In genomic region chr5:34513466-34514217, GRCm38 (mm10) we compare ENCODE assay signal across 8 mouse cellular contexts. TPM values are rescaled to one million over a fixed set of nuclear protein-coding genes. Genes with fewer than 3 reads are reported as not detected.
DNase-seq lines count a peak whose midpoint lies in the region; ATAC-seq lines count a peak whose summit lies in the region.

Gene Tnip2 (minus strand): TSS chr5:34513991.

- H3K36me3 ChIP-seq in intestine, embryonic 14.5 days (ENCODE audit: control insufficient read depth, insufficient read depth, low read length): no peaks in the 10 kb centered on the region

- DNase-seq in adrenal gland, adult (ENCODE audit: inconsistent age in 2 of 2, low spot score in 1 of 2): peak; percentile 98 to 99
- peak; percentile 96 for DNase-seq in embryo, embryonic 10.5 days (ENCODE audit: low spot score)
- peak; percentile 95 for DNase-seq in gastrocnemius, postnatal 25 days
- peak; percentile 98 for DNase-seq in intestine, embryonic 14.5 days (ENCODE audit: low spot score)
- peak; percentile 91 to 93 for DNase-seq in left cerebral cortex, postnatal 14 days (ENCODE audit: low spot score in 2 of 2)
- peak; percentile 93 for DNase-seq in mesoderm, embryonic 11.5 days (ENCODE audit: low read depth, low spot score)
- DNase-seq in right cerebral cortex, postnatal 36 days (ENCODE audit: low spot score in 2 of 2): peak; percentile 88 to 93
- peak; percentile 96 for DNase-seq in yolk sac, embryonic 10.5 days (ENCODE audit: low spot score)

- no peak within 1 kb of the TSS for H3K27ac ChIP-seq in intestine, embryonic 14.5 days (ENCODE audit: low read depth)

- no peaks in the 10 kb centered on the region for H3K9me3 ChIP-seq in intestine, embryonic 14.5 days (ENCODE audit: control insufficient read depth, low read length)

- WGBS in intestine, embryonic 14.5 days: under 1% methylated on average over 64 of the region's 64 CpGs

- intact Hi-C loops in left cerebral cortex, postnatal 14 days (cut with DNase I): no loop called here

- peaks cover 5% of the 10 kb centered on the region; the same call in 1 of the 2 replicates for H3K4me1 ChIP-seq in intestine, embryonic 14.5 days (replicated peaks; ENCODE audit: control insufficient read depth, insufficient read depth, low read length)

- H3K27me3 ChIP-seq in intestine, embryonic 14.5 days (replicated peaks; ENCODE audit: control insufficient read depth, insufficient read depth, low read length): no peaks in the 10 kb centered on the region

- H3K9ac ChIP-seq in intestine, embryonic 14.5 days (ENCODE audit: low read length): peak within 1 kb of the TSS; percentile 64

- peak; percentile 94 for ATAC-seq in intestine, embryonic 14.5 days (replicated peaks; ENCODE audit: low FRiP score, low TSS enrichment, low read depth)

- peak within 1 kb of the TSS; percentile 72 for H3K4me3 ChIP-seq in intestine, embryonic 14.5 days (ENCODE audit: low read depth, low read length)

- H3K4me2 ChIP-seq in intestine, embryonic 14.5 days (ENCODE audit: low read length): peak within 1 kb of the TSS; percentile 97

RNA-seq across cellular contexts. Expression of gene Tnip2, which starts in this region (rescaled TPM):
- total RNA-seq in gastrocnemius, postnatal 25 days (2021): 1 to 10 TPM; 2.1 to 2.3 TPM
- 12.9 and 19.4 TPM in 2 replicates for polyA plus RNA-seq in intestine, embryonic 14.5 days (2014; fragmentation: Nextera tagmentation; extraction: Ambion mirVana)
- total RNA-seq in left cerebral cortex, postnatal 14 days (2021): 10 to 100 TPM in 1 of 2 experiments, 1 to 10 TPM in 1; 9.2 to 11.7 TPM
